Mouse (Mus musculus) c-Kit-positive CD71-positive TER-119-positive erythroid progenitor cells, embryonic 14.5 days (primary cell): ENCODE data around the gene Mtx1.

Experiments
- DNase-seq: peaks from one replicate; pipeline ENCODE4 v3.0.0-alpha.2; 2013; ENCODE audit warnings: low spot score

Mtx1 gene

DNA sequence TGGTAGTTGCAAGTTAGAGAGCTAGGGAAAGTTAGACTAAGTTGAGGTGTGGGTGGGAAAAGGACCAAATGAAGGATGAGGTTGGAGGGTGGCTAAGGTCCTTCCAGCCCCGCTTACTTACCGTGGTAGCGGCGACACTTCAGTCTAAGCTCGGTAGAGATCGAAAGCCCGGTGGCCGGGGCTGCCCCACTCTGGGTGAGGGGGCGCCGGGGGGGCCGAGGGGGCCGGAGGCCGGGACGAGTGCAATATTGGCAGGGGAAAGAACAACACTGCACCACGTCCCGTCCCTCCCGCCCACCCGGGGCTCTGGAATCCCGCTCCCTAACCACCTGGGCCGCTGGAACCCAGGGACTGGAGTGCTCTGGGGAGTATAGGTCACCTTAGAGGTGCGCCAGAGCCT lies at the start of gene Mtx1:
Gene Mtx1 (minus strand): TSS at position 189 of the 400 bp plus-strand sequence.
- DNase-seq, result no peak

DNA sequence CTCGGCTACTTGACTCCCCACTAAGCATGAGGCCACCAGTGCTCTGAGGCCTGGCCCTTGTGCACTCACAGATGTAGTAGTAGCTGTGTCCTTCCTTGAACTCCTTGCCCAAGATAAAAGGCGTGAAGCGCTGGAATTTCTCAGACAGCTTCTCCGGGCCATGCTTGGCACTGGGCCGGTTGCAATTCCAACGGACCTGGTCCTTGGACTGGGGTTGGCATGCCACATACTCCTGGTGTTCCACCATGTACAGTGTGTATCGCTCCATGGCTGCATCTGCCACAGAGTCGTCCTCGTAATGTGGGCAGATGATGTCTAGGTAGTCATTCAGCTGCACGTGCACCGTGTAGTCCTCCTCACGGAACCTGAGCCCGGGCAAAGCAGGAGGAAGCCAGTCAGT lies 49.2 kb upstream of the Mtx1 start:
- DNase-seq, result no peak

DNA sequence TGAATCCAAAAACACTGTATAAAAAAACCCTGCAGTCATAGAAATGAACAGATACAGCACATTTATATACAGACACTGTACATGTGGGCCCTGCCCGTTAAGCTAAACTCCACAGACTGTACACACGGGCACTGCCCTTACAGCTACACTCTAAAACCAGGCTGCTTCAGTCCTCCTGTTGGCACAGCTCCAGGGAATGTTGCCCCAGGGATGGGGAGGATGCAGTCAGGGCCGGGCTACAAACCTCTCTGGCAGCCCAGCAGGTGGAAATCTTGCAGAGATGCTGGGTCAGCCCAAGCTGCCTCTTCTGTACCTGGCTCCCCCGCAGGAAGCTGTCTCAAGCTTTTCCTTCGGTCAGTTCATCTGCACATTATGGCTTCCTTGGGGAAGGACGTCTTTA lies 44.9 kb upstream of the Mtx1 start:
- no peak for DNase-seq

DNA sequence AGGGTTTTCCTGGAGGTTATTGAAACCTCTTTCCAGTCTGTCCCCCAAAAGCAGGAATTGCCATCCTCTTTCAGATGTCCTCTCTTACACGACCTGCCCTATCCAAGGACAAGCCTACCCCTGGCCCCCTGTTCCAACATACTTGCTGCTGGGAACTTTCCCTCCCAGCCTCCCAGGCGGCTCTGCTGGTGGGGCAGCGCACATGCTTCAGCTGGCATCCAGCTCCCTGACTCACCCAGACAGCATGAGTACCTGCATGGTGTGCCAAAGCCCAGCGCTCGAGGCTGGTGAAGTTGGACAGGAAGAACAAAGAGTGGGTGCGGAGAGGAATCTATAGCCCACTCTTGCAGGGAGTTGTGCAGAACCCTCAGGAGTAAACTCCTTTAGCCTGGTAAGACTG lies 44.0 kb upstream of the Mtx1 start:
- DNase-seq, result no peak

DNA sequence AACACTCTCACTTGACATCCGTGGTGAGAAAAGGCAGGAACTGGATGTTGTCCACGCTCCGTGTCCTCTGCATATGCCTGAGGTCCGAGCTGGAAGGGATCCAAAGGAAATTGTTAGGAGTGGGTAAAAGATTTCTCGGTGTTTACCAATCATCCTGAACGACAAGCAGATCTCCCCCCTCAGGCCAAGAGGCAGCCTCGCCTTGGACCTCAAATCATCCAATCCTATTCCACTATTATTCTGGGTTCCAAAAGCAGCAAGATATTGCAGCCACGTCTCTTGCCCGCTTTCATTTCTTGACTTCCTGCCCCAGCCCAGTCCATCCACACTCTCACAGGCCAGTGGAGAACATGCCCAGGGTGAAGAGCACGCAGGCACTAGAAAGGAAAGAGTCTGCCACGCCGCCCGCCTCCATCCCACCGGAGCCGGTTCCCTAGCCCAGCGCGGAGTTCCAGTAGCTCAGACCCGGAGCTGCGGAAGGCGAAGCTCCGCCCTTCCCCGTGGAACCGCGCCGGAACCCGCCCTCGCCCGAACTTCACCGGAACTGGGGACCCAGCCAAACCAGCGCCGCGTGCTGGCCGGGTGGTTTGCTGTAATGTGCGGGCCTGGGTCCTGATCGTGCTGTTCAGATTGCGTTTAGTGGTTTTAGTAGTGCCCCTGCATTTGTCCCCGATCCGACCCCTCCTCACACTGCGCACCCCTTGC lies 43.3 kb upstream of the Mtx1 start, which contains the start of gene Slc50a1:
Gene Slc50a1 (minus strand): TSS at position 520 of the 705 bp plus-strand sequence.
- DNase-seq, result no peak

DNA sequence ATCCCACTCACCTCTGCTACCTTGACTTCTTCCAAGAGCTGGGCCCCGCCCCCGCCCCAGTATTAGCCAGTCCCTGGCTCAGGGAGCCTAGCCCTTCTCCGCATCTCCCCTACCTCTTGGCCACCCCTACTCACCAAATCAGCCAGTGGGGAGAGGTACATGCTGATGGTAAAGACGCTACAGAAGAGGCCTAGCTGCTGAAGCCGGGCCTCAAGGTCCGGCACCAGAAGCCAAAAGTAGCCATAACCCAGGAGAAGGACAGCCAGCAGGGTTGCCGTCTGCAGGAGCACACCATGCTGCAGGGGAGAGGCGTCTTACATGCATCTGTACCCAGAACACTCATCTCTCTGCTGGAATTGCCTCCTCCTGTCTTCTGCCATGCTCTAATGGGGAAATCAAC lies 42.0 kb upstream of the Mtx1 start:
- no peak for DNase-seq

DNA sequence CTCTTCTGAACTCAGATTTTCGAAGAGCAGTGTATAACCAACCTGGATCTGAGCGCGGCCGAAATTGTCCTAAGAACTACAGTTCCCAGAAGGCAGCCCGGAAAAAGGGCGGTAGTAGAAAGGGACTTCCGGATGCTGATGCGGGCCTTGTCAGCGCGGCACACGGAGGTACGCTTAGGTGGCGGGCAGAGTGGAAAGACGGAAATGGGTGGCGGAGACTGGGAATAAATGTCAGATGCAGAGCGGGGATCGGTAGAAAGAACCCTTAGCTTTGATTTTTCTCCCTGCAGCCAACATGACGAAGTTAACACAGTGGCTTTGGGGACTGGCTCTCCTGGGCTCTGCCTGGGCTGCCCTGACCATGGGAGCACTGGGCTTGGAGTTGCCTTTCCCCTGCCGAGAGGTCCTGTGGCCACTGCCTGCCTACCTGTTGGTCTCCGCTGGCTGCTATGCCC lies 39.6 kb upstream of the Mtx1 start:
- DNase-seq, result peak; percentile 78

DNA sequence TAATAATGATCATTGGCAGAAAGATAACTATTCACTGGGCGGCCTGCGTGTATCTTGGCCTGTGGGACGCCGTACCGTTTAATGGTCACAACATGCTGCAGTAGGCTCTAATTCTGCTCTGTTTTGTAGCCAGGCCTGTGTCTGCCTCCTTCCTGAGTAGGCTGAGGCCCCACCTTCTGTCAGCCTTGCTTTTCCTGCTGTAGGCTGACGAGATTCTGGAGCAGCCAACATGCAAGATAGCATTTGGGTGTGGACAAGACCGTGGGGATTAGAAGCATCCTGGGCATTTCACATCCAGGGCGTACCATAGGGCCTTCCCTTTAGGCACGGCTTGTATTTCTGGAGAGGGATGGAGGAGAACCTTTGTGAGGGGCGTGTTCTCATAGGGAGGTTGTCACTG lies 35.5 kb upstream of the Mtx1 start:
- DNase-seq, result no peak

DNA sequence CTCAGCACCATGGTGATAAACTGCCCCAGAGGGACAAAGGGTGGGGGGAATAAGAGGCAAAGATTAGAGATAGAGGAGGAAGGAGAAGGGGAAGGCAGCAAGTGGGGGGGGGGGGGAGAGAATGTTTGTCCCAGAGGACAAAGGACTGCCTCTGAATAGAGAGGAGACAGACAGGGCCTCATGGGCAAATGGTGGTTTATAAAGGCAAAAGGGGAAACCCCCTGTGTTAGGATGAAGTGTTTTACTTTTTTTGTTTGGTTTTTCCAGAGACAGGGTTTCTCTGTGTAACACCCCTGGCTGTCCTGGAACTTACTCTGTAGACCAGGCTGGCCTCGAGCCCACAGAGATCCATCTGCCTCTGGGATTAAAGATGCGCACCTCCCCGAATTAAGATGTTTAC lies 33.3 kb upstream of the Mtx1 start:
- DNase-seq, result no peak

DNA sequence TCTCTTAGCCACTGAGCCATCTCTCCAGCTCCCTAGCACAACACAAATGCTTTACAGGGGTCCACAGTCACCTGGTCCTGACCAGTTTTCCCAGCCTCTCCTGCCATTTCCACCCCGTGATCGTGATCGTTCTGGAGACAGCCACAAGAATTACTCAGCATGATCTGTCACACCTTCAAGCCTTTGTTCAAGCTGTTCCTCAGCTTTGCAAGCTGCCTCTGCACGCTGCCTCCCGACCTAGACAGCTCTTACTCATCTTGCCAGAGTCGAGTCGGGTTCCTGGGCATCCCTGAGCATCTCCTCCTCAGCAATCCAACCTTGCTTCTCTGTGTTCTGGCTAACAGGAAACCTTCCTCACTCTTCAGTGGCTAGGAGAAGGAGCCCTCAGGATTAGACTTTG lies 32.2 kb upstream of the Mtx1 start, which contains the start of gene Dpm3:
Gene Dpm3 (plus strand): TSS at position 283 of the 400 bp plus-strand sequence.
- DNase-seq, result no peak

DNA sequence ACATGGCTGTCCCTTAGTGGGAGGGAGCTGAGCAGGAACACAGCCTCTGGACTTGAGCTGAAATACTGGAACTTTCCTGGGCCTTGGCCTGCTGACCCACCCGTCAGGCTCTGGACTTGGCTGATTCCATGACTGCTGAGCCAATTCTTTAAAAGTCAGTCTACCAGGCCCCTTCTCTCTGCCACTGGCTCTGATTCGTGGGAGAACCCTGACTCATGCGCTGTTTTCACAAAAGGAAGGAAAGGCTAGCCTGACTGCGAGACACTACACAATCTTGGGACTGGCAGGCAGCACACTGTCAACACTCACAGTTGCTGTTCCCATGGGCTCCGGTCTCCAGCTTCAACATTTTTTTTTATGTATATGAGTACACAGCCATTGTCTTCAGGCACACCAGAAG lies 29.3 kb upstream of the Mtx1 start:
- DNase-seq, result no peak

DNA sequence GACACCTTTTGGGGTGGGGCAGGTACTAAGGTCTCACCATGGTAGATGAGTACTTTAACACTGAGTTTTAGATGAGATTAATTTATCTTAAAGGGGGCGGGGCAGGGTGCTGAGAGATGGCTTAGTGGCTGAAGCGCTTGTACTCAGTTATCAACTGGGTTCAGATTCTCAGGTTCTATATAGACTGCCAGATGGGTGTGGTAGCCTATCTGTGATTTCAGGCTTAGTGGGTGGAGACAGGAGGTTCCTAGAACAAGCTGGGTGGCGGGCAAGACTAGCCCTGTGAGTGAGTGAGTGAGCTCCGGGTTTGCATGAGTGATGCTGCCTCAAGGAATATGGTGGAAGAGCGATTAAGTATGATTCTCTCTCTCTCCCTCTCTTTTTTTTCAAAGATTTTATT lies 28.1 kb upstream of the Mtx1 start:
- peak; percentile 35 for DNase-seq

DNA sequence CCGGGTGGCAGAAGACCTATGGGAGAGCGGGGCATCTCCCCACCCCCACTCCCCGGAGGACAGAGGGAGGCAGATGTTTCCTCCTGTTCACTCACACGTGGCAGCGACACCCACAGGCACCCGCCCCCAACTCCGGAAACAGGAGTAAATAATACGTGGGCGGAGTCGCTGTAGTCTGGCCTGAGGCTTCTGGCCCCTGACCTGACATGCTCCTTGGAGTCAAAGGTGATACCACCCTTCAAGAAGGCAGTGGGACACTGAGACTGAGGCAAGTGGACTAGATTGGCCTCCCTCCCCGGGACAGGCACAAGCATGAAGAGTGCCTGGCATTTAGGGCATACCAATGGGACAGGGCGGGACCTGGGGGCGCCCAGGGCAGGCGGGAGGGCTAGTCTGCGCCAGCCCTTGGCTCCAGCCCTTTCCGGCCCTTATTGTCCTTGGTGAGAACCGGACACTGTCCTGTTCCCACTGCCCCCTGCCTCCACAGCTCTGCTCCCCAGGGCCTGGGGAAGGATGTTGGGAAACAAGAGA lies 24.5 kb upstream of the Mtx1 start:
- DNase-seq, result no peak

DNA sequence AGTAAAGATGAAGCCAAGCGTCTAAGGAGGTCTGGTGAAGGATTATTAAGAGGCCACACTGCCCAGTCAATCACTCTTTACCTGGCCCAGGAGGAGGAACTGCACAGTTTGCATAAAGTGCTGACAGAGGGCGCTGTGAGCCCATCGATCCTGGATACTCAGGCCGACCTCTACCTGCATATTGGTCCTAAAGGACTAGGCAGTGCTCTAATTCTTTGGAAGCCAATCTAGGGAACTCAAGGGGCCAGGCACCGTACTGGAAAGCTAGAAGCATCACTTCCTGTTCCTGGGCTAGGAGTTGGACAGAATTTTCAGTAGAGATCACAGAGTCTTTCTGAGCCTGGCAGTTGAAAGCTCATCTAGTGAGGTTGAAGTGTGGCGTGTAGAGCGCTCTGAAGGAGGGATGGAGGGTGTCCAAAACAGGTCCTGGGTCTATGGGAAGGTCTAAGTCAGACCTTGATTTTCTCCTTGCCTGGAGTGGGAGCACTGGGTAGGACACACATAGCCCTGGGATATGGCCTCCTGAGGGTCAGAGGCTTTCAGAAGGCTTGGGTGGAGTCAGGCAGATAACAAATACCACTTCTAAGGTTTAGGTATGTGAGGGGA lies 23.6 kb upstream of the Mtx1 start:
- DNase-seq, result peak; percentile 59

DNA sequence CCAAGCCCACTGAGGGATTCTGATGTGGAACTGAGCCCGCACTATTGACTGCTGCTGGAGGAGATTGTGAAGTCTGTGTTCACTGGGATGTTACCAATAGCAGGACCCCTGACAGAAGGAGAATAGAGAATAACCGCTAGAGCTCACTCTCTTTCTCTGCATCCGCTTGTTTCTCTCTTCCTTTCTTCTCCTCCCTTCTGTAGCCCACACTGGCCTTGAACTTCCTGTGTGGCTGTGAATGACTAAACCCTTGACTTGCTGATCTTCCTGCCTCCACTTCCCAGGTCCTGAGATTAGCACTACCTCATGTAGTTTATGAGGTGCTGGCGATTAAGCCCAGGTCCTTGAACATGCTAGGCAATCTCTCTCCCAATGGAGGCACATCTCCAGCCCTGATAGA lies 20.6 kb upstream of the Mtx1 start:
- no peak for DNase-seq

DNA sequence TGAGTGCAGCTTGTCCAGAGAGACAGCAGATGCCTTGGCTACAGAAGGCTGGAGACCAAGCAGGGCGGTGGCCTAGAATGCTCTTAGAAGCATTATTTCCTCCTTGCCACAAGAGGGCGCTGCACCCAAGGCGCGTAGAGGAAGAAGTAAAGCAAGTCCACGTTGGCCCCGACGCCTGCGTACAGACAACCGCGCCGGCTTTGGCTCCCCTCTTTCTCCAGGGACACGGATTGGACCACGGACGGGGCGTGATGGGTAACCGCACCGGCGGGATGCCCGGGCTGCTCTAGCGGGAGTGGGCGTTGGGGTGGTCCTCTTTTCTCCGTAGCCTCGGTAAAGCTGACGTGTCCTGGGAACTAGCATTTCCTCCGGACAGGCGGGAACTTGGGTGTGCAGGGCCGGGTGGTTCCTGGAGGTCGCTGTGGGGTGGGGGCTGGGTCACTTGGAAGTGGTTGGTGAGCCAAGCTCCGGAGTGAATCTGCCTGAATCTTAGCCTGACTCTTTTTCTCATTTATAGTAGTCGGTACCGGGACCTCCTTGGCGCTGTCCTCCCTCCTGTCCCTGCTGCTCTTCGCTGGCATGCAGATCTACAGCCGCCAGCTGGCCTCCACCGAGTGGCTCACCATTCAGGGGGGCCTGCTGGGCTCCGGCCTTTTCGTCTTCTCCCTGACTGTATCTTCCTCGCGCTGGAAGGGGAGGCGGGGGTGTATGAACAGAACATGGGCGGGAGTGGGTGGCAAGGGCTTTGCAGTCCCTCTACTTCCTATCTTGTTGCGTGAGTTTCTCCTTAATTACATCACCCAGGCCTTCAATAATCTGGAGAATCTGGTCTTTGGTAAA lies 19.6 kb upstream of the Mtx1 start, which contains the start of gene Trim46:
Gene Trim46 (minus strand): TSS at position 49 of the 840 bp plus-strand sequence.
- peak; percentile 88 for DNase-seq

DNA sequence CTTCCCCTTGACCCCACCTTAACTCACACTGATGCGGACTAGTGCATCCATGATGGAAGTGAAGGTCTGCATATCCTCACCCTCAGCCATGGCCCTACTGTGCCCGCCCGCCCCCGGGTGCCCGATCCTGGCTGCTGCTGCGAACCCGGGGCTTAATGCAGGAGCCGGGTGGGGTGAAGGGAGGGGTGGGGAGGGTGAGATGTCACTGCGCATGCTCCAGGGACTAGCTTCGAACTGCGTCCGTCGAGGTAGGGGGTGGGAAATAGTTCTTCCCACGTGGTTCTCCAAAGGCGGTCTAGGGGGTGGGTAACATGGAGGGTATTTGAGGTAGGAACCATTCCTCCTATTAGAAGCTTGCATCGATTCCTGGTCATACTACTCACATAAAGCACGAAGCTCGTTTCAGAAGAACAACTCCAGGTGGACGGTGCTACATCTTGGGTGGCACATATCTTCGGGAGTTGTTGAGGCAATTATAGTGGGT lies 18.8 kb upstream of the Mtx1 start, which contains the start of gene Krtcap2:
Gene Krtcap2 (plus strand): TSS at position 279 of the 484 bp plus-strand sequence.
- peak; percentile 35 for DNase-seq

DNA sequence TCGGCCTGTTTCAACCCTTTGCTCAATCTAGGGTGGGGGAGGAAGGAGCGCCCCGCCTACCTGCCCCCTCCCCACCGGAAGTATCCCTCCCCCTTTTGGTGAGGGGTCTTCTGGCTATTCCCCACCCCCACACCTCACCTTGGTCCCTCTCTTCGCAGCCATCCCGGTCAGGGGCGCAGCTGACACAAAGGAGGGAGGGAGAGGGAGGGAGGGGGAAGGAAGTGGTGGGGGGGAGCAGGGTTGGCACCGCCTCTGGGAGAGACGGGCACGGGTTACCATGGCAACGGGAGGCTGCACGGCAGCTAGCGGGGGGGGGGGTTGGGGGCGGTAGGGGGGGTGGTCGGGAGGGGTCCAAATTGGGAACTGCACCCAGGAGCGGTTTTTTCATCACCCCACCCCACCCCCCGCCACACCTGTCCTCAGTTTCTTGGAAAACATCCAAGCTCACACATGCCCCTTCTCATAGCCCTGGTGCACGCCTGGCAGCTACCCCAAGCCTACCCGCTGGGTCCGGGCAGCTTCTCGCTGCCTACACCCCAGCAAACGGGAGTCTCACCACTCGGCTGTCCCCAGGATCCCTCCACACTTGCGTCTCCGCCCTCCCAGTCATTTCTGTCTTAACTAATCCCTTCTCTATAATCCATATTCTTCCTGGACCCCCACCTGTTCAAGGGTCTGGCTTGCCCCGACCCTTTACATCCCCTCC lies 18.2 kb upstream of the Mtx1 start:
- no peak for DNase-seq

DNA sequence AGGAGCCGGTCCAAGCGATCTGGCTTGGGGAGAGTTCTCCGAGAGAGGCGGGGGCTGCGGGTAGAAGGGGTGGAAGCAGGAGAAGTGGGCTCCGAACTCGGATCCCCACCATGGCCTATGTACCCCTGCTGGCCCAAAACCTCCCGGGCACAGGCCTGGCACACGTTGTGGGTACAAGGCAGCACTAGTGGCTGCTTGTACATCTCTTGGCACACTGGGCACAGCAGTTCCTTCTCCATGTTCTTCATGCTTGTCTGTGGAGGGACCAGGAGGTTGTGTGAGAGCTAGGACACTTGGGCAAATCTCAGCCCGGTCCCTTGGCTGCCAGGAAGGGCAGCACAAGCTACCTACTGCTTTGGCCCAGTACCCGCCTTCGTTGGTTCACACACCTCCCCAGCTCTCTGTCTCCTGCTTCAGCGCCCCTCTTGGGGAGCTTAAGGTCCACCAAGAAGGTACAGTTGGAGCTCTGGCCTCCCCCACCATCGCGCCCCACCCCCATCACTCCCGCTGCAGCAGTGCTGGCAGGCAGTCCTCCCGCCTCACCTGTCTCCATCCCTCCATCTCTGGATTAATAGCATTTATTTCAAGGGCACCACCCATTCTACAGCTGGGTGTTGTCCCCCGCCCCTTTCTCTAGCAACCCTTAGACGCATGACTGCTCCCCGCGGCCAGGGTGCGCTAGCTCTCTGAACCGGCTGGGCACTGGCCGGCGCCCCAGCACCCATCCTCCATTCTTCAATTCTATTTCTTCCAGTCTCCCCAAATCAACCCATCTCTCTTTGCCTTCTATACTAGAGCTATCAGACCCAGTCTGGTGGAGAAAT lies 17.5 kb upstream of the Mtx1 start:
- no peak for DNase-seq

DNA sequence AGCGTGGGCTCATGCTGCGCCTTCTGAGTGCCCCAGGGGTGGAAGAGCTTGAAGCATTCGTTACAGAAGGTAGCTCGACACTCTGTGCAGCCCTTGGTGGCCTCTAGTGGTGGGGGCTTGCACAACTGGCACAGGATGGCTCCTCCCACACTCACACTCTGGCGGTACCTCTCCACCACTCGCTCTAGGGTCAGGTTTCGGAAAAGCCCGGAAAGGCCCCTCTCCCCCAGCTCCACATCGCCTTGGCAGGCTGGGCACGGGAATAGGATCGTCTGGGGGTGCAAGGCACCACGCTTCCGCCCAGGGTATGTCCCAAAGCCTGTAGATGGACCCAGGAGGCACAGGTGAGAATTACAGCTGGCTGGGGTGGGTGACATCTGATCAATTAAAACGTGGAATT lies 16.7 kb upstream of the Mtx1 start:
- no peak for DNase-seq
